In the genomic region with DNA sequence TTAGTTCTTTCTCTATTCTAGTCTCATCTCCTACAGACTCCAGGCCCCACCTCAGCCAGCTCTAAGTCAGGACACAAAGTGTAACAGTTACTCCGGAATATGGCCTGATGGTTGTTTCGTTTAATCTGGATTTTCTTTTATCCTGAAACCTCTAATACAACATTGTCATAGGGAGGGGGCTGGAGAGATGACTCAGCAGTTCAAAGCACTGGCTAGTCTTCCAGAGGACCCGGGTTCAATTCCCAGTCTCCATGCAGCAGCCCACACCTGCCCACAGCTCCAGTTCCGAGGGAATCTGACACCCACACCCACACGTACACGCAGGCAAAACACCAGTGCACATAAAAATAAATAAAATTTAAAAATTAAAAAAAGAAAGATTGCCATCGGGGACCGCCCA, we compare ENCODE assay signal across 10 mouse cellular contexts. TPM values are rescaled to one million over a fixed set of nuclear protein-coding genes. Genes with fewer than 3 reads are reported as not detected.
DNase-seq lines count a peak whose midpoint lies in the region; ATAC-seq and TF ChIP-seq lines count a peak whose summit lies in the region.
"Had no signal": no experiment of that assay in that cellular context is flagged by ENCODE, and none has a peak within 500 bp of the region (broad histone marks: within the 10 kb centered on the region; RNA-seq: fewer than 3 reads in every experiment).

No protein-coding gene starts in this region.

- H3K27me3 ChIP-seq in kidney, adult 2 months (replicated peaks; ENCODE audit: control insufficient read depth, insufficient read depth, low read length): no peaks in the 10 kb centered on the region
- H3K27me3 ChIP-seq in hindbrain, embryonic 12.5 days: no peaks in the 10 kb centered on the region
- H3K27me3 ChIP-seq in neural tube, embryonic 15.5 days (replicated peaks): no peaks in the 10 kb centered on the region
- H3K27me3 ChIP-seq in kidney, embryonic 14.5 days (ENCODE audit: control insufficient read depth, insufficient read depth, low read length): no peaks in the 10 kb centered on the region; the same call in 1 of the 2 replicates

- ATAC-seq in hindbrain, embryonic 12.5 days (ENCODE audit: low FRiP score): no peak
- ATAC-seq in neural tube, embryonic 15.5 days (ENCODE audit: low FRiP score): no peak
- ATAC-seq in kidney, embryonic 14.5 days (ENCODE audit: low FRiP score, low TSS enrichment): no peak

- no peaks in the 10 kb centered on the region for H3K36me3 ChIP-seq in kidney, adult 2 months (ENCODE audit: control insufficient read depth, insufficient read depth, low read length)
- no peaks in the 10 kb centered on the region for H3K36me3 ChIP-seq in hindbrain, embryonic 12.5 days
- H3K36me3 ChIP-seq in neural tube, embryonic 15.5 days: no peaks in the 10 kb centered on the region
- no peaks in the 10 kb centered on the region for H3K36me3 ChIP-seq in kidney, embryonic 14.5 days (ENCODE audit: control insufficient read depth, insufficient read depth, low read length)
- H3K36me3 ChIP-seq: liver, embryonic 15.5 days had no signal

- no peak overlapping the region for H3K4me3 ChIP-seq in kidney, adult 2 months (ENCODE audit: insufficient read depth, low read depth, low read length)
- no peak overlapping the region for H3K4me3 ChIP-seq in brown adipose tissue, adult 24 weeks (ENCODE audit: insufficient read depth, low read depth, low read length)
- H3K4me3 ChIP-seq in hindbrain, embryonic 12.5 days: no peak overlapping the region
- H3K4me3 ChIP-seq in neural tube, embryonic 15.5 days (replicated peaks): no peak overlapping the region
- H3K4me3 ChIP-seq in kidney, embryonic 14.5 days (ENCODE audit: low read length): no peak overlapping the region
- H3K4me3 ChIP-seq: liver, embryonic 15.5 days had no signal

- H3K4me1 ChIP-seq in kidney, adult 2 months (ENCODE audit: control insufficient read depth, insufficient read depth, low read length): 0 out of 2 replicates have a peak, but pooled peaks cover under 1% of the 10 kb centered on the region
- H3K4me1 ChIP-seq in brown adipose tissue, adult 24 weeks (ENCODE audit: control insufficient read depth, insufficient read depth, insufficient read length, low read length): peaks cover 13% of the 10 kb centered on the region
- H3K4me1 ChIP-seq in hindbrain, embryonic 12.5 days: peaks cover 56% of the 10 kb centered on the region
- H3K4me1 ChIP-seq in neural tube, embryonic 15.5 days: peaks cover 39% of the 10 kb centered on the region
- peaks cover 21% of the 10 kb centered on the region for H3K4me1 ChIP-seq in kidney, embryonic 14.5 days (ENCODE audit: control insufficient read depth, insufficient read depth, low read length)

- no peak overlapping the region for H3K9ac ChIP-seq in hindbrain, embryonic 12.5 days
- no peak overlapping the region for H3K9ac ChIP-seq in neural tube, embryonic 15.5 days (replicated peaks)
- H3K9ac ChIP-seq in kidney, embryonic 14.5 days (ENCODE audit: low read depth, low read length): no peak overlapping the region
- H3K9ac ChIP-seq: liver, embryonic 15.5 days had no signal

- no peak for DNase-seq in kidney, adult 2 months
- no peak for DNase-seq in kidney, adult 11 months
- DNase-seq in thymus, postnatal 10 days (ENCODE audit: low spot score in 2 of 2): no peak
- DNase-seq: adrenal gland, postnatal 25 days; cerebellum, adult 11-12 months had no signal

- peak overlapping the region; percentile 57 for H3K27ac ChIP-seq in kidney, adult 2 months (ENCODE audit: insufficient read depth, low read depth, low read length)
- peak overlapping the region; percentile 61 for H3K27ac ChIP-seq in brown adipose tissue, adult 24 weeks (replicated peaks; ENCODE audit: low read depth, low read length)
- H3K27ac ChIP-seq in hindbrain, embryonic 12.5 days: 0 out of 2 replicates have a peak overlapping the region, but pooled peaks have one; percentile 85
- H3K27ac ChIP-seq in neural tube, embryonic 15.5 days (replicated peaks): 0 out of 2 replicates have a peak overlapping the region, but pooled peaks have one; percentile 74
- no peak overlapping the region for H3K27ac ChIP-seq in kidney, embryonic 14.5 days (ENCODE audit: low read depth, low read length)
- H3K27ac ChIP-seq: liver, embryonic 15.5 days had no signal

- TF ChIP-seq POLR2A in kidney, adult 2 months (IDR thresholded peaks at IDR 0.05; ENCODE audit: low read depth, low read length): no peak

- TF ChIP-seq CTCF in kidney, adult 2 months (conservative IDR thresholded peaks at IDR 0.05; ENCODE audit: insufficient read depth, insufficient read length, low read depth, low read length): no peak

- no peaks in the 10 kb centered on the region for H3K9me3 ChIP-seq in hindbrain, embryonic 12.5 days (replicated peaks)
- no peaks in the 10 kb centered on the region for H3K9me3 ChIP-seq in neural tube, embryonic 15.5 days (replicated peaks)
- H3K9me3 ChIP-seq in kidney, embryonic 14.5 days (ENCODE audit: control insufficient read depth, low read length): no peaks in the 10 kb centered on the region
- H3K9me3 ChIP-seq: liver, embryonic 15.5 days had no signal

- WGBS in kidney, adult 2 months: 89% methylated on average over 8 of the region's 8 CpGs
- WGBS in hindbrain, embryonic 12.5 days: 91% methylated on average over 8 of the region's 8 CpGs
- WGBS in neural tube, embryonic 15.5 days: 94% methylated on average over 8 of the region's 8 CpGs
- WGBS in kidney, embryonic 14.5 days: 89% methylated on average over 8 of the region's 8 CpGs

- H3K4me2 ChIP-seq in hindbrain, embryonic 12.5 days (replicated peaks): no peak overlapping the region
- H3K4me2 ChIP-seq in neural tube, embryonic 15.5 days: no peak overlapping the region
- H3K4me2 ChIP-seq in kidney, embryonic 14.5 days (replicated peaks; ENCODE audit: low read depth, low read length): no peak overlapping the region
- H3K4me2 ChIP-seq: liver, embryonic 15.5 days had no signal

RNA-seq across cellular contexts. Expression of a gene that starts 39.0 kb away (rescaled TPM):
- not detected in 2 replicates for polyA plus RNA-seq in kidney, adult 2 months (2012; rRNA removed)
- not detected in 2 replicates for polyA plus RNA-seq in brown adipose tissue, adult 24 weeks (2012; ENCODE audit: insufficient read depth, insufficient read length, missing spikeins)
- not detected in 2 replicates for polyA plus RNA-seq in hindbrain, embryonic 12.5 days (2016; fragmentation: Nextera tagmentation; extraction: Ambion mirVana)
- 0.19 TPM in 1 of 2 replicates, not detected in the other for polyA plus RNA-seq in neural tube, embryonic 15.5 days (2015; fragmentation: Nextera tagmentation; extraction: Ambion mirVana)
- polyA plus RNA-seq in kidney, embryonic 14.5 days (2014; fragmentation: Nextera tagmentation; extraction: Ambion mirVana): not detected in 2 replicates

RNA-seq across cellular contexts. Expression of a gene that starts 51.0 kb away (rescaled TPM):
- polyA plus RNA-seq in kidney, adult 2 months (2012; rRNA removed): 1.5 and 1.7 TPM in 2 replicates
- polyA plus RNA-seq in brown adipose tissue, adult 24 weeks (2012; ENCODE audit: insufficient read depth, insufficient read length, missing spikeins): not detected in 2 replicates
- polyA plus RNA-seq in hindbrain, embryonic 12.5 days (2016; fragmentation: Nextera tagmentation; extraction: Ambion mirVana): not detected in 2 replicates
- 0.28 and 0.37 TPM in 2 replicates for polyA plus RNA-seq in neural tube, embryonic 15.5 days (2015; fragmentation: Nextera tagmentation; extraction: Ambion mirVana)
- not detected in 2 replicates for polyA plus RNA-seq in kidney, embryonic 14.5 days (2014; fragmentation: Nextera tagmentation; extraction: Ambion mirVana)

RNA-seq across cellular contexts. Expression of a gene that starts 53.1 kb away (rescaled TPM):
- 18.7 and 20.3 TPM in 2 replicates for polyA plus RNA-seq in kidney, adult 2 months (2012; rRNA removed)
- polyA plus RNA-seq in brown adipose tissue, adult 24 weeks (2012; ENCODE audit: insufficient read depth, insufficient read length, missing spikeins): 23.6 and 30.5 TPM in 2 replicates
- 156 and 166 TPM in 2 replicates for polyA plus RNA-seq in hindbrain, embryonic 12.5 days (2016; fragmentation: Nextera tagmentation; extraction: Ambion mirVana)
- 103 and 120 TPM in 2 replicates for polyA plus RNA-seq in neural tube, embryonic 15.5 days (2015; fragmentation: Nextera tagmentation; extraction: Ambion mirVana)
- 57.6 and 64.6 TPM in 2 replicates for polyA plus RNA-seq in kidney, embryonic 14.5 days (2014; fragmentation: Nextera tagmentation; extraction: Ambion mirVana)
